Mouse (Mus musculus) MEL (cell line): Measurements from ENCODE around the gene Rcor1. TPM values are rescaled to one million over a fixed set of nuclear protein-coding genes. Genes with fewer than 3 reads are reported as not detected.

ENCODE experiments used
- DNase-seq: peaks from one replicate; pipeline ENCODE4 v3.0.0; 2011; ENCODE audit warnings: low read depth, low spot score
- H3K27ac ChIP-seq: 2 replicates; pipeline ENCODE4 v1.5.1; 2012; ENCODE audit warnings: low read depth, mild to moderate bottlenecking, control low read depth, low read length, moderate library complexity; ENCODE audit not compliant: control insufficient read depth
- H3K27me3 ChIP-seq, 2 experiments: fragments of 150-350 bp in 1 of 2; sonication (generic) in 1 of 2; 2 replicates each; pipeline ENCODE4 v1.6.1; 2012; ENCODE audit warnings: low read length in 2 of 2, mild to moderate bottlenecking in 2 of 2, improper control_type of control experiment in 1 of 2, moderate library complexity in 1 of 2; ENCODE audit not compliant: insufficient read depth in 2 of 2, control insufficient read depth in 1 of 2
- H3K36me3 ChIP-seq, 2 experiments: 2 replicates each; pipeline ENCODE4 v1.6.1; 2012 to 2014; ENCODE audit warnings: low read length in 2 of 2, improper control_type of control experiment in 1 of 2, inconsistent platforms in 1 of 2, mild to moderate bottlenecking in 1 of 2; ENCODE audit not compliant: insufficient read depth in 2 of 2, control insufficient read depth in 1 of 2
- H3K4me1 ChIP-seq, 2 experiments: fragments of 150-350 bp in 1 of 2; sonication (generic) in 1 of 2; 2 replicates each; pipeline ENCODE4 v1.6.1; 2012; ENCODE audit warnings: low read length in 2 of 2, improper control_type of control experiment in 1 of 2, mild to moderate bottlenecking in 1 of 2; ENCODE audit not compliant: insufficient read depth in 2 of 2, control insufficient read depth in 1 of 2
- H3K4me3 ChIP-seq, 2 experiments: fragments of 150-350 bp in 1 of 2; sonication (generic) in 1 of 2; 2 replicates each; pipeline ENCODE4 v1.5.1; 2012; ENCODE audit warnings: low read depth in 2 of 2, low read length in 2 of 2, mild to moderate bottlenecking in 2 of 2, moderate library complexity in 2 of 2, control low read depth in 1 of 2, improper control_type of control experiment in 1 of 2; ENCODE audit not compliant: control insufficient read depth in 1 of 2, insufficient read depth in 1 of 2
- H3K79me2 ChIP-seq: 2 replicates; pipeline ENCODE4 v1.6.1; 2012; ENCODE audit warnings: mild to moderate bottlenecking, low read length, moderate library complexity; ENCODE audit not compliant: control insufficient read depth, poor library complexity, insufficient read depth
- H3K9ac ChIP-seq: 2 replicates; pipeline ENCODE4 v1.6.1; 2012; ENCODE audit warnings: low read depth, mild to moderate bottlenecking, control low read depth, low read length, moderate library complexity; ENCODE audit not compliant: control insufficient read depth, poor library complexity, severe bottlenecking
- H3K9me3 ChIP-seq: fragments of 150-350 bp; sonication (generic); replicated peaks from 2 replicates; pipeline ENCODE4 v1.6.1; 2012; ENCODE audit warnings: mild to moderate bottlenecking, low read length, improper control_type of control experiment, moderate library complexity; ENCODE audit not compliant: insufficient read depth
- CTCF ChIP-seq, 3 experiments: IDR thresholded peaks in 2 of 3; conservative IDR thresholded peaks in 1 of 3; 2 replicates each; pipeline ENCODE4 v1.5.1; 2011 to 2012; ENCODE audit warnings: low read length in 3 of 3, low read depth in 2 of 3, mild to moderate bottlenecking in 2 of 3, improper control_type of control experiment in 1 of 3, inconsistent platforms in 1 of 3, mixed read lengths in 1 of 3, moderate library complexity in 1 of 3; ENCODE audit not compliant: control insufficient read depth in 1 of 3, insufficient read depth in 1 of 3, poor library complexity in 1 of 3, severe bottlenecking in 1 of 3
- E2F4 ChIP-seq: IDR thresholded peaks from 2 replicates; pipeline ENCODE4 v1.6.1; 2011; ENCODE audit warnings: low read depth, low read length, improper control_type of control experiment, borderline replicate concordance
- ELF1 ChIP-seq: IDR thresholded peaks from 2 replicates; pipeline ENCODE4 v1.6.1; 2014; ENCODE audit warnings: low read depth, mild to moderate bottlenecking, inconsistent platforms, low read length, improper control_type of control experiment, moderate library complexity
- EP300 ChIP-seq, 2 experiments: IDR thresholded peaks; 2 replicates each; pipeline ENCODE4 v1.6.1; 2011; ENCODE audit warnings: improper control_type of control experiment in 2 of 2, low read length in 2 of 2, low read depth in 1 of 2, mild to moderate bottlenecking in 1 of 2
- ETS1 ChIP-seq: IDR thresholded peaks from 2 replicates; pipeline ENCODE4 v1.6.1; 2012; ENCODE audit warnings: low read depth, mild to moderate bottlenecking, inconsistent platforms, low read length, improper control_type of control experiment, moderate library complexity
- HCFC1 ChIP-seq: IDR thresholded peaks from 2 replicates; pipeline ENCODE4 v1.6.1; 2012; ENCODE audit warnings: low read depth, mild to moderate bottlenecking, inconsistent platforms, low read length, improper control_type of control experiment, moderate library complexity
- JUND ChIP-seq: IDR thresholded peaks from 2 replicates; pipeline ENCODE4 v1.6.1; 2011; ENCODE audit warnings: low read depth, mild to moderate bottlenecking, improper control_type of control experiment, low read length
- KAT2A ChIP-seq: conservative IDR thresholded peaks from 2 replicates; pipeline ENCODE4 v1.6.1; 2012; ENCODE audit warnings: low read depth, low read length, improper control_type of control experiment, inconsistent platforms
- MAFK ChIP-seq: IDR thresholded peaks from 2 replicates; pipeline ENCODE4 v1.6.1; 2011; ENCODE audit warnings: low read depth, mild to moderate bottlenecking, low read length, improper control_type of control experiment, borderline replicate concordance
- MAX ChIP-seq: IDR thresholded peaks from 2 replicates; pipeline ENCODE4 v1.6.1; 2011; ENCODE audit warnings: low read length, improper control_type of control experiment
- MEF2A ChIP-seq: IDR thresholded peaks from 2 replicates; pipeline ENCODE4 v1.6.1; 2014; ENCODE audit warnings: low read depth, mild to moderate bottlenecking, inconsistent platforms, low read length, improper control_type of control experiment; ENCODE audit not compliant: poor library complexity, insufficient replicate concordance, severe bottlenecking; ENCODE audit errors: extremely low read depth
- MYB ChIP-seq: IDR thresholded peaks from 2 replicates; pipeline ENCODE4 v1.6.1; 2011; ENCODE audit warnings: mild to moderate bottlenecking, low read depth, low read length, improper control_type of control experiment
- MYC ChIP-seq: IDR thresholded peaks from 2 replicates; pipeline ENCODE4 v1.6.1; 2011; ENCODE audit warnings: low read depth, mild to moderate bottlenecking, low read length, improper control_type of control experiment, moderate library complexity
- NRF1 ChIP-seq: IDR thresholded peaks from 2 replicates; pipeline ENCODE4 v1.6.1; 2014; ENCODE audit warnings: low read depth, mild to moderate bottlenecking, inconsistent platforms, low read length, improper control_type of control experiment, moderate library complexity; ENCODE audit not compliant: poor library complexity, insufficient read depth, severe bottlenecking
- POLR2A ChIP-seq, 2 experiments: IDR thresholded peaks; 2 replicates each; pipeline ENCODE4 v1.6.1; 2011 to 2012; ENCODE audit warnings: low read length in 2 of 2, mild to moderate bottlenecking in 2 of 2, control low read depth in 1 of 2, improper control_type of control experiment in 1 of 2, low read depth in 1 of 2, moderate library complexity in 1 of 2; ENCODE audit not compliant: control insufficient read depth in 1 of 2, insufficient read depth in 1 of 2, poor library complexity in 1 of 2
- POLR2AphosphoS2 ChIP-seq: IDR thresholded peaks from 2 replicates; pipeline ENCODE4 v1.6.1; 2011; ENCODE audit warnings: low read length, improper control_type of control experiment
- POLR2AphosphoS5 ChIP-seq: IDR thresholded peaks from 2 replicates; pipeline ENCODE4 v1.6.1; 2012; ENCODE audit warnings: low read depth, borderline replicate concordance, mild to moderate bottlenecking, inconsistent platforms, low read length, moderate library complexity, mixed read lengths
- RAD21 ChIP-seq: IDR thresholded peaks from 2 replicates; pipeline ENCODE4 v1.6.1; 2011; ENCODE audit warnings: mild to moderate bottlenecking, low read depth, low read length, improper control_type of control experiment
- SMC3 ChIP-seq: IDR thresholded peaks from 2 replicates; pipeline ENCODE4 v1.6.1; 2011; ENCODE audit warnings: low read depth, low read length, improper control_type of control experiment
- TAL1 ChIP-seq: IDR thresholded peaks from 2 replicates; pipeline ENCODE4 v1.6.1; 2012; ENCODE audit warnings: mild to moderate bottlenecking, inconsistent platforms, low read length, moderate library complexity, mixed read lengths
- TBP ChIP-seq: IDR thresholded peaks from 2 replicates; pipeline ENCODE4 v1.8.0; 2011; ENCODE audit warnings: low read depth, low read length, improper control_type of control experiment
- TCF12 ChIP-seq: IDR thresholded peaks from 2 replicates; pipeline ENCODE4 v1.6.1; 2014; ENCODE audit warnings: low read depth, mild to moderate bottlenecking, inconsistent platforms, low read length, improper control_type of control experiment, moderate library complexity
- USF1 ChIP-seq: IDR thresholded peaks from 2 replicates; pipeline ENCODE4 v1.6.1; 2014; ENCODE audit warnings: low read depth, mild to moderate bottlenecking, inconsistent platforms, low read length, improper control_type of control experiment, moderate library complexity
- USF2 ChIP-seq, 2 experiments: IDR thresholded peaks; 2 replicates each; pipeline ENCODE4 v1.6.1; 2011 to 2012; ENCODE audit warnings: improper control_type of control experiment in 2 of 2, low read length in 2 of 2, borderline replicate concordance in 1 of 2, inconsistent platforms in 1 of 2, low read depth in 1 of 2, mild to moderate bottlenecking in 1 of 2; ENCODE audit not compliant: insufficient read depth in 1 of 2
- ZKSCAN1 ChIP-seq: IDR thresholded peaks from 2 replicates; pipeline ENCODE4 v1.6.1; 2012; ENCODE audit warnings: low read depth, mild to moderate bottlenecking, inconsistent platforms, low read length, improper control_type of control experiment, moderate library complexity
- polyA plus RNA-seq, 2 experiments: library from polyadenylated mRNA; stranded (reverse) in 1 of 2; unstranded in 1 of 2; fragments of >175 nt in 1 of 2; fragments of >200 nt in 1 of 2; gene quantifications; 2 replicates each; pipeline versions ENCODE4 v1.2.1 to v1.2.4; 2012; ENCODE audit warnings: low replicate concordance in 2 of 2, low read depth in 1 of 2; ENCODE audit not compliant: insufficient read length in 2 of 2, insufficient read depth in 1 of 2, missing spikeins in 1 of 2
- total RNA-seq: library from RNA; depleted of rRNA; stranded (reverse); fragments of 300-350 nt; gene quantifications from 2 replicates; pipeline ENCODE4 v1.2.3, GENCODE M21; 2012

The Rcor1 gene
- total and polyA plus RNA-seq, 3 experiments, result 23.1 to 44.3 (median 37.1) TPM

DNA sequence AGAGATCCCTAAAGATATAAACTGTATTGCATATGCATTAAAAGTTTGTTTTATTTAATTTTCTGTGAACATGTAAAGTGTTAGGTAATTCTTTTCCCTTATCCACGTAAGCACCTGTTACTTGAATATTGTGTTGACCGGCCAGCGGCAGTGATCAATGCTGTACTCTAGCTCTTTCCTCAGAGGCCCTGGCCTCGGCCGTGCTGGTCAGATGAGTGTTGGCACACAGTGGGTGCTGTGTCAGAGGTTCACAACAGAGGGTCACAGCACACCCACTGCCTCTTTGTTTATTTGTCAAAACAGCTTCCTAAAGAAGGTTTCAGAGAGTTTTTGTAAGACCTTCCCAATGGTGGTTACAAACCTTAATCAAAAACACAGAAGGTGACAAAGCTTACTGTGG lies 75.4 kb downstream of the Rcor1 start:
- Histone ChIP-seq H3K27me3 (no peaks in the 10 kb centered on the region), H3K27ac (no peak overlapping the region), H3K36me3 (peaks cover 0 to 24% of the 10 kb centered on the region in 2 experiments; a peak in 2 of 4 replicates), H3K9me3 (no peaks in the 10 kb centered on the region), H3K4me3 (no peak overlapping the region), H3K79me2 (no peaks in the 10 kb centered on the region), H3K9ac (no peak overlapping the region), H3K4me1 (no peaks in the 10 kb centered on the region)
- no peak for DNase-seq
- TF ChIP-seq TAL1, result no peak
- TF ChIP-seq TBP, result no peak
- TF ChIP-seq ZKSCAN1, result no peak
- no peak for TF ChIP-seq KAT2A
- no peak for TF ChIP-seq POLR2A (IDR thresholded peaks at IDR 0.05; ENCODE audit: control insufficient read depth in 1 of 2, insufficient read depth in 1 of 2, low read depth in 1 of 2, low read length in 2 of 2, poor library complexity in 1 of 2)
- TF ChIP-seq HCFC1, result no peak
- no peak for TF ChIP-seq POLR2AphosphoS2
- no peak for TF ChIP-seq SMC3
- TF ChIP-seq TCF12, result no peak
- TF ChIP-seq MYB, result no peak
- TF ChIP-seq ELF1, result no peak
- no peak for TF ChIP-seq POLR2AphosphoS5

DNA sequence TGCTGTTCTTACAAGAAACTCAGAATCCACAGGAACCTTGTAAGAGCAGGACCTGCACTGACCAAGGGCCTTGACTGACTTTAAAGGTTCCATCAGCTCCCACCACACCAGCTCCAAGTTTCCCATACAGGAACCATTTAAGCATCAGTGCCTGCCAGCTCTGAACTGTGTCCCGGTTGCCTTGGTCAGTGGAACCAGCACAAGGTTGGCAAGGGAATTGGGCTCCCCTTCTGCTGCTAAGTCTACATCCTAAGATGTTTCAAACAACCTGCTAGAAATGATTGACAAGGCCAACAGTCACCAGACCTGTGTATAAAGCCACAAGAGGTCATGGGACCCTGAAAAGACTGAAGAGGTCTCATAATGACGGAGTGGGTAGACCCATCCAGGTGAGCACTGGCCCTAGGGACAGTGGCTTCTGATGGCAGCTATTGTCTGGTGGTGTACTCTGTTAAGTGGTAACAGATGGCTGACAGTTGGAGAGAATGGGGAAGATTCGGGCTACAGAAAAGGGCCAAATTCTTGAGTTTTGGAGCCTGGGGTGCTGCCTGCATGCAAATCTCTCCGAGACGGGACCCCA lies 80.4 kb downstream of the Rcor1 start:
- Histone ChIP-seq H3K27ac (no peak overlapping the region), H3K4me3 (no peak overlapping the region), H3K4me1 (no peaks in the 10 kb centered on the region), H3K36me3 (peaks cover 0 to 11% of the 10 kb centered on the region in 2 experiments; a peak in 2 of 4 replicates), H3K27me3 (no peaks in the 10 kb centered on the region), H3K79me2 (no peaks in the 10 kb centered on the region), H3K9me3 (no peaks in the 10 kb centered on the region), H3K9ac (no peak overlapping the region)
- TF ChIP-seq USF1 (no peak), MYC (no peak), CTCF (IDR thresholded peaks at IDR 0.05 in 2 of 3, conservative IDR thresholded peaks at IDR 0.05 in 1 of 3; ENCODE audit: control insufficient read depth in 1 of 3, insufficient read depth in 1 of 3, low read depth in 2 of 3, low read length in 3 of 3, poor library complexity in 1 of 3, severe bottlenecking in 1 of 3) (no peak), TCF12 (no peak), USF2 (IDR thresholded peaks at IDR 0.05; ENCODE audit: borderline replicate concordance in 1 of 2, insufficient read depth in 1 of 2, low read depth in 1 of 2, low read length in 2 of 2) (no peak), MEF2A (no peak), E2F4 (no peak), MYB (no peak), MAFK (no peak), MAX (no peak), EP300 (IDR thresholded peaks at IDR 0.05; ENCODE audit: low read depth in 1 of 2, low read length in 2 of 2) (no peak), RAD21 (no peak), NRF1 (no peak), JUND (no peak), ETS1 (no peak)
- no peak for DNase-seq
